Mouse (Mus musculus) forebrain, postnatal 0 days (tissue): ENCODE data around the gene Txk. TPM values are rescaled to one million over a fixed set of nuclear protein-coding genes. Genes with fewer than 3 reads are reported as not detected.

Experiments used
- ATAC-seq: fragments of 200-750 bp; cut with Nextera tagmentation; 2 replicates; pipeline ENCODE4 v1.8.0; 2017; ENCODE audit warnings: mild to moderate bottlenecking, moderate library complexity
- DNase-seq: peaks from one replicate; pipeline ENCODE4 v3.0.0-alpha.2; 2015
- H3K27ac ChIP-seq: fragments of 300-500 bp; sonication (generic); 2 replicates; pipeline ENCODE4 v1.5.1; 2014; ENCODE audit warnings: low read depth, mild to moderate bottlenecking, antibody characterized with exemption, low read length, moderate library complexity, mixed read lengths
- H3K27me3 ChIP-seq: fragments of 300-500 bp; sonication (generic); 2 replicates; pipeline ENCODE4 v1.6.1; 2014; ENCODE audit warnings: mild to moderate bottlenecking, low read length, mixed read lengths; ENCODE audit not compliant: insufficient read depth
- H3K36me3 ChIP-seq: fragments of 300-500 bp; sonication (generic); 2 replicates; pipeline ENCODE4 v1.6.1; 2014; ENCODE audit warnings: mild to moderate bottlenecking, moderate library complexity; ENCODE audit not compliant: insufficient read depth
- H3K4me1 ChIP-seq: fragments of 300-500 bp; sonication (generic); 2 replicates; pipeline ENCODE4 v1.6.1; 2014; ENCODE audit warnings: antibody characterized with exemption; ENCODE audit not compliant: insufficient read depth
- H3K4me2 ChIP-seq: fragments of 300-500 bp; sonication (generic); 2 replicates; pipeline ENCODE4 v1.6.1; 2014; ENCODE audit warnings: low read depth, mild to moderate bottlenecking, moderate library complexity
- H3K4me3 ChIP-seq: fragments of 300-500 bp; sonication (generic); 2 replicates; pipeline ENCODE4 v1.5.1; 2014; ENCODE audit warnings: low read depth, low read length, mixed read lengths
- H3K9ac ChIP-seq: fragments of 300-500 bp; sonication (generic); 2 replicates; pipeline ENCODE4 v1.6.1; 2014; ENCODE audit warnings: mild to moderate bottlenecking
- H3K9me3 ChIP-seq: fragments of 300-500 bp; sonication (generic); 2 replicates; pipeline ENCODE4 v1.6.1; 2016; ENCODE audit warnings: low read length
- CTCF ChIP-seq: sonication (generic); IDR thresholded peaks from 2 replicates; pipeline ENCODE4 v1.5.1; 2016; ENCODE audit warnings: antibody characterized with exemption, control low read depth, low read depth
- WGBS: fragments of 180-500 bp; shearing (Covaris S2); extraction: QIAGEN DNeasy Blood & Tissue Kit; methylation state at CpG from one replicate; pipeline ENCODE4 v1.1.7; 2014; 5-methylcytosine and 5-hydroxymethylcytosine counted together
- polyA plus RNA-seq: library from polyadenylated mRNA; unstranded; fragments of >200 nt; fragmentation: Nextera tagmentation; extraction: Ambion mirVana; gene quantifications from 2 replicates; pipeline ENCODE4 v1.2.1, GENCODE M21; 2015
- total RNA-seq: library from RNA; depleted of rRNA; stranded (reverse); fragments of >200 nt; gene quantifications from 2 replicates; pipeline ENCODE4 v1.2.3, GENCODE M21; 2014; rRNA removed

The Txk gene
- total RNA-seq (not detected in 2 replicates), polyA plus RNA-seq (0.06 and 0.13 TPM in 2 replicates)

DNA sequence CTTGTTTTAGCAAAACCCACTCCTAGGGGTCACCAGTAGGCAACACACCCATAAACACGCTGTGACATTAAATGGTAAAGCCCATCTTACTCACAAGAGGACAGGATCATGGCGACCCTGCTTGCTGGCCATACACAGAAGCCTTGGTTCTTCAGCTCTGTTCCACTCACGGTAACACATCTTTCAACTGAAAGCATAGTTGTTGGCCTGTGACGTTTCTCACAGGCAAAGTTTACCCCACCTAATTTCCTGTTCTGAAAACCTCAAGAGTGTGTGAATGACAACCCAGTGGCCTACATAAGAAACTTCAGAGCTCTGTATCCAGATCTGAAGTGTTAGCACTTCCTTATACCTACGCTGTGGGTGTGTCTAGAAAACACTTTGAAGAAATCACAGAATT, at the start of gene Txk:
Txk (minus strand) TSS at position 193 of the 400 bp plus-strand sequence.
- no peaks in the 10 kb centered on the region for H3K27me3 ChIP-seq
- H3K36me3 ChIP-seq, result no peaks in the 10 kb centered on the region
- no peak for DNase-seq
- H3K4me3 ChIP-seq, result no peak within 1 kb of the TSS
- no peak for ATAC-seq
- H3K4me2 ChIP-seq, result no peak within 1 kb of the TSS
- H3K27ac ChIP-seq, result no peak within 1 kb of the TSS
- WGBS, result 90% methylated on average over 5 of the region's 5 CpGs
- no peak for TF ChIP-seq CTCF
- H3K9me3 ChIP-seq, result no peaks in the 10 kb centered on the region
- H3K9ac ChIP-seq, result no peak within 1 kb of the TSS
- no peaks in the 10 kb centered on the region for H3K4me1 ChIP-seq

DNA sequence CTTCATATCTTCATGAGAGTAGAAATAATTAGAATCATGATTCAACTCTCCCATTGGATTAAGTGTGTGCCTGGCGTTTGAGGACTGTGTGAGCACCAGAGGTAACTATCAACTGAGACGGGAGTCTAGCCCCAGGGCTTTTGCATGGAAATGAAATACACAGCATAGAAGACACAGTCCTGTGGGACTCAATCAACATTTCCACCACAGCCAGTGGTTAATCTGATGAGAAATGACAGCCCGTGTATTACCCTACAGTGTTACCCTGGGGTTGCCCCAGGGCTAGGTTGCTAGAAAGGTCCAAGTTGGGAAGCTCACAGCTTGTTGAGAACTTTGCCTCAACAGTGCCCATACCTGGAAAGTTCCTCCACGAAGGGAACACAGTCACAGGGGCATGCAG, 46.0 kb upstream of the Txk start:
- H3K4me1 ChIP-seq, result no peaks in the 10 kb centered on the region
- ATAC-seq (no peak), DNase-seq (no peak)
- no peaks in the 10 kb centered on the region for H3K9me3 ChIP-seq
- H3K4me2 ChIP-seq, result no peak overlapping the region
- no peaks in the 10 kb centered on the region for H3K36me3 ChIP-seq
- no peaks in the 10 kb centered on the region for H3K27me3 ChIP-seq
- no peak overlapping the region for H3K4me3 ChIP-seq
- no peak overlapping the region for H3K27ac ChIP-seq
- no peak overlapping the region for H3K9ac ChIP-seq
- 79% methylated on average over 4 of the region's 4 CpGs for WGBS
- TF ChIP-seq CTCF, result no peak

DNA sequence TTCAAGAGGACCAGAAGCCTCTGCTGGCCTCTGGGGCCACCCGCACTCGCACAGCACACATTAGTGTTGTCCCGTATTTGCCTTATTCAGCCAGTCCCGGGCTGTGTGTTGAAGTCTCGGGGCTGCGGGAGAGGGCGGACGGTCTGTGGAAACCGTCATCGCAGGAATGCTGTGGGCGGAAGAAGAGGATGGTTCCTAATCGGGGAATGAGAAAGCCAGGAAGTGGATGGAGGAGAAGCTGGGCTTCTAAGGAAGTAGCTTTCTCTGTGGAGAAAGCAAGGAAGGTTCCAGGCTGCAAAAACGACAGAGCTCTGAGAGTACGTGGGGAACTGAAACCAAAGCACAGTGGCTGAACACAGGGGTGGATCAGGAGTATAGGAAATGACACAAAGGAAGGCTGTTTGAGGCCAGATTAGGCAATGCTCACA, 43.6 kb upstream of the Txk start:
- no peak for DNase-seq
- no peak for TF ChIP-seq CTCF
- no peak overlapping the region for H3K27ac ChIP-seq

GRCm38 (mm10) chr5:72793309-72793850, 40.8 kb upstream of the Txk start:
- 83% methylated on average over 3 of the region's 3 CpGs for WGBS
- ATAC-seq (no peak), DNase-seq (no peak)
- Histone ChIP-seq H3K4me3 (no peak overlapping the region), H3K4me2 (no peak overlapping the region), H3K9ac (no peak overlapping the region), H3K4me1 (no peaks in the 10 kb centered on the region), H3K27me3 (no peaks in the 10 kb centered on the region), H3K27ac (no peak overlapping the region), H3K9me3 (no peaks in the 10 kb centered on the region), H3K36me3 (no peaks in the 10 kb centered on the region)
- no peak for TF ChIP-seq CTCF

More for the DNA sequence above, 43.6 kb upstream of the Txk start:
- no peak overlapping the region for H3K9ac ChIP-seq
- H3K4me3 ChIP-seq, result no peak overlapping the region
- WGBS, result 62% methylated on average over 14 of the region's 14 CpGs
- no peaks in the 10 kb centered on the region for H3K27me3 ChIP-seq
- H3K9me3 ChIP-seq, result no peaks in the 10 kb centered on the region
- 0 out of 2 replicates have a peak overlapping the region, but pooled peaks have one; percentile 3 for H3K4me2 ChIP-seq
- ATAC-seq, result no peak
- H3K4me1 ChIP-seq, result no peaks in the 10 kb centered on the region
- no peaks in the 10 kb centered on the region for H3K36me3 ChIP-seq

GRCm38 (mm10) chr5:72791789-72792188, 39.2 kb upstream of the Txk start:
- no peak for DNase-seq

DNA sequence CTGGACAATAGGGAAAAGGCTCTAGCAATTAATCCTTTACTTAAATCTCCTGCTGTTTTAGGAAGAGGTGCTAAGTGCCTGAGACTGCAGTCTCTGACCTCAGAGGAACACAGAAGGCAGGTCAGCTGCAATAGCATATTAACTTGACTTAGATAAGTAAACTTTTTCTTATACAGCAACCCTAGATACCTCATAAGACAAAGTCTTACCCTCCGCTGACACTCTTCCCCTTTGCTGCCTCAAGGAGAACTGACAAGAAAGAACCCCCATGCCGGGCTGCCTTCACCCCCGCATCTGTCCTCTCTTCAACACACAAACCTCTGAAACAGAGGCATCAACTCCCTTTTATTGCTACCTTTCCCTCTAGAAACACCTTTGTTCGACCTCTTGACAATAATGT, 38.8 kb upstream of the Txk start:
- ATAC-seq, result no peak
- Histone ChIP-seq H3K36me3 (no peaks in the 10 kb centered on the region), H3K27ac (no peak overlapping the region), H3K4me3 (no peak overlapping the region), H3K9ac (no peak overlapping the region), H3K9me3 (no peaks in the 10 kb centered on the region), H3K4me1 (no peaks in the 10 kb centered on the region), H3K27me3 (no peaks in the 10 kb centered on the region), H3K4me2 (no peak overlapping the region)
- WGBS, result 58% methylated on average over 4 of the region's 4 CpGs
- no peak for TF ChIP-seq CTCF
- DNase-seq, result no peak

More at GRCm38 (mm10) chr5:72791789-72792188, 39.2 kb upstream of the Txk start:
- TF ChIP-seq CTCF, result no peak
- no peak for ATAC-seq
- Histone ChIP-seq H3K4me1 (no peaks in the 10 kb centered on the region), H3K9me3 (no peaks in the 10 kb centered on the region), H3K9ac (no peak overlapping the region), H3K4me2 (no peak overlapping the region), H3K27ac (no peak overlapping the region), H3K4me3 (no peak overlapping the region), H3K27me3 (no peaks in the 10 kb centered on the region), H3K36me3 (no peaks in the 10 kb centered on the region)
- WGBS, result 21% methylated on average over 6 of the region's 6 CpGs

DNA sequence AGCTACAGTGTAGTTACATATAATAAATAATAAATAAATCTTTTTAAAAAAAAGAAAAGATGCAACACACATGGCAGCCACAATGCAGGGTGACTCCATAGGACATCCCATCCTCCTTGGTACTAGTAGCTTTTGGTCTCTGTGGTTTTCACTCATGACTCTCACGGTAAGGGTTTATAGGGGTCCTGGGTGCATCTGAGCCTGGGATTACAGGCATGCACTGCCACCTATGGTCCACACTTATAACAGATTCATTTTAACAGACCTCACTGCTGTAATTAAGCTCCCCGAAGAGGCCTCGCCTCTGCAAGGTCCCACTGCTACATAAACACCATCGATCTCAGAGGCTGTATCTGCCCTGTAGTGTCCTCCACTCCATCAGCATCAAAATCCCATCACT, 32.9 kb upstream of the Txk start:
- H3K9me3 ChIP-seq, result no peaks in the 10 kb centered on the region
- H3K4me1 ChIP-seq, result no peaks in the 10 kb centered on the region
- WGBS, result 74% methylated on average over 4 of the region's 4 CpGs
- no peak; the same call in 1 of the 2 replicates for TF ChIP-seq CTCF
- no peak overlapping the region for H3K4me2 ChIP-seq
- no peak overlapping the region for H3K9ac ChIP-seq
- no peak overlapping the region for H3K27ac ChIP-seq
- no peaks in the 10 kb centered on the region for H3K36me3 ChIP-seq
- H3K4me3 ChIP-seq, result no peak overlapping the region
- no peaks in the 10 kb centered on the region for H3K27me3 ChIP-seq
- DNase-seq (no peak), ATAC-seq (no peak)
